Mouse (Mus musculus) thymus, adult 2 months (tissue): ENCODE measurements around the gene Batf2.

Experiments used
- CTCF ChIP-seq: fragments of 200-500 bp; IDR thresholded peaks from 2 replicates; pipeline ENCODE4 v1.5.1; 2012; ENCODE audit warnings: mild to moderate bottlenecking, control low read depth, low read length, moderate library complexity, borderline replicate concordance; ENCODE audit not compliant: control insufficient read depth, poor library complexity, insufficient read depth; ENCODE audit errors: extremely low read depth
- POLR2A ChIP-seq: fragments of 200-500 bp; IDR thresholded peaks from 2 replicates; pipeline ENCODE4 v1.6.1; 2012; ENCODE audit warnings: mild to moderate bottlenecking, low read length, control low read depth, moderate library complexity; ENCODE audit not compliant: control insufficient read depth, poor library complexity, insufficient read depth; ENCODE audit errors: extremely low read depth

DNA sequence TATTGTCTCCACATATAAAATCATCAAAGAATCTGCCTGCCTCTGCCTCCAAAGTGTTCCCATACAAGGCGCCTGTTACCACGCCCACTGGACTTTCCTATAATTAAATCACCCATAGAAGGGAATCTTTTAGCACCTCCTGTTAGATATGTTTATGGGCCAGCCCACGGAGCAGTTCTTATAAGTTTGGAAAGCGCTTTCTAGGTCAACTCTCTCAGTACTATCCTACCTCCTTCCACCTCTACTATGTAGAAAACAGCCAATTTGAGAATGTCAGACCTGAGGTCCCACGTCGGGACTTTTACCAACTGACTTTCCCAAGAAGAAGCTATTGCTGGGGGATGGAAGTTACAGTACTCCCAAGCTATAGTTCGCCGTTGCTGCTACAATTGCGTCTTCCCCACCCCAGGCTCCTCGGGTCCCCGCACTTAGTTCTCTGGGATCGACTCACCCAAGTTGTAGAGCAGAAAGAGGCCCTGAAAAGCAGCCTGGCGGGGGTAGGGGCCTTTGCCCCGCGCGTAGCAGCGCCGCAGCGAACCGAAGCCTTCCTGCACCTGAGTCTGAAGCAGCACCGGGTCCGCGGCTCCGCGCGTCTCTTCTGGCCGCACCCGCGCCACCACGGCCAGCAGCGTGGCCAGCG is 23.3 kb upstream of the Batf2 start:
- TF ChIP-seq CTCF (no peak), POLR2A (no peak; the same call in 1 of the 2 replicates)
